Mouse (Mus musculus) pancreas, adult 10 weeks (tissue): ENCODE measurements around the gene Slc22a19. TPM values are rescaled to one million over a fixed set of nuclear protein-coding genes. Genes with fewer than 3 reads are reported as not detected.

ENCODE experiments used
- polyA plus RNA-seq: library from polyadenylated mRNA; stranded (reverse); fragments of 350-450 nt; fragmentation: Illumina TruSeq; extraction: RNeasy Lipid Tissue Mini Kit (QIAGEN cat#74804); gene quantifications from one replicate; pipeline ENCODE4 v1.2.3, GENCODE M21; 2015; ENCODE audit warnings: low read depth, low replicate concordance; ENCODE audit not compliant: insufficient read depth

Slc22a19 gene
- polyA plus RNA-seq = not detected

DNA sequence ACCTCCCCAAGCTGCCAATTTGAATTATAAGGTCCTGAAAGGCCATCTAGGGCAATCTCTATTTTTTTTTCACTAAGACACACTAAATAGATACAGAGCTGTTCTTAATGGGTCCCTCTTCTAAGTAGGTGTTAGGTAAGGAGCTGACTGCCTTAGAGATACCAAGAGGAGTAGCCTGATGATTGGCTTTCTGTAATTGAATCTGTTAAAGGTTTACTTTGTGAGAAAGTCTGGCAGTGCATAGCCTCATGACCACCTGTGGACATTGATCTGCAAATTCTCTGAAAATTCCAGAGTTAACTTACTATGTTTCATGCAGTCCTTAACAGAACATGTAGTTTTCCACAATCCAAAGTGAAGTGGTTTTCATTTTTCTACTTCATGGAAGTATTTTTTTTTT lies at the start of gene Slc22a19:
Gene Slc22a19, minus strand, starts transcription at position 163 of the 400 bp plus-strand sequence.

Other genes starting within 250 kb of the Slc22a19 start
- gene Rtn3, start 228.0 kb downstream of the Slc22a19 start, polyA plus RNA-seq = 33.1 TPM
- 10.4 TPM for gene Atl3, start 217.3 kb downstream of the Slc22a19 start, polyA plus RNA-seq
- 7.2 TPM for gene Pla2g16, start 153.9 kb downstream of the Slc22a19 start, polyA plus RNA-seq
- 6.9 TPM for gene Lgals12, start 104.1 kb downstream of the Slc22a19 start, polyA plus RNA-seq
- not detected for gene Hrasls5, start 98.8 kb downstream of the Slc22a19 start, polyA plus RNA-seq
- not detected for gene Slc22a26, start 91.4 kb upstream of the Slc22a19 start, polyA plus RNA-seq